Mouse (Mus musculus) embryonic fibroblast, embryonic 13.5 days (primary cell): ENCODE results near the gene Slc6a1. TPM values are rescaled to one million over a fixed set of nuclear protein-coding genes. Genes with fewer than 3 reads are reported as not detected.

Experiments
- H3K27ac ChIP-seq: 2 replicates; pipeline ENCODE4 v1.5.1; 2012; ENCODE audit warnings: low read length, control low read depth, inconsistent platforms; ENCODE audit not compliant: insufficient read depth
- H3K4me1 ChIP-seq: 2 replicates; pipeline ENCODE4 v1.6.1; 2011; ENCODE audit warnings: low read length; ENCODE audit not compliant: control insufficient read depth, insufficient read depth
- H3K4me3 ChIP-seq: 2 replicates; pipeline ENCODE4 v1.5.1; 2011; ENCODE audit warnings: mild to moderate bottlenecking, control low read depth, low read length; ENCODE audit not compliant: insufficient read depth
- CTCF ChIP-seq: IDR thresholded peaks from 2 replicates; pipeline ENCODE4 v1.5.1; 2011; ENCODE audit warnings: mild to moderate bottlenecking, control low read depth, low read length, moderate library complexity, borderline replicate concordance; ENCODE audit not compliant: insufficient read depth
- POLR2A ChIP-seq: IDR thresholded peaks from 2 replicates; pipeline ENCODE4 v1.6.1; 2011; ENCODE audit warnings: low read depth, mild to moderate bottlenecking, control low read depth, low read length, moderate library complexity
- polyA plus RNA-seq: library from polyadenylated mRNA; stranded (reverse); fragments of >200 nt; gene quantifications from 2 replicates; pipeline ENCODE4 v1.2.4, GENCODE M21; 2011; ENCODE audit warnings: low read depth; ENCODE audit not compliant: missing spikeins, insufficient read length

The Slc6a1 gene
- polyA plus RNA-seq, 1 experiment = not detected

DNA sequence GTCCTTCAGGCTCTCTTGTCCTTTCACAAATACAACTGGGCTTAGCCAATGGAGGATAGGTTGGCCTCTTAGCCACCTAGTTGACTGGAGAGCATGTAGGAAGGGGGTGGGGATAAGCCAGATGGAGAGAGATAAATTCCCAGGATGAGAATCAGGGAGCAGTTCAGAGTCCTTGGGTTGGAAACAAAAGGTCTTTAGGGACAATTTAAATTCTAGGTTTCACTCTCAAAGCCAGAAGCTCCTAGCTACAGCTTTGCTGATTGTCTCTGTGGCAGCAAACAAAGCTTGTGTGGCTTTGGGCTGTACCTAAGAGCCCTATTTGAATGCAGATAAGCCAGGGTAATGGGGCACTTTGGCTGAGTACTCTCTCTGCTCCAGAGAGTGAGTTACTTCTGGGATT, 16.2 kb upstream of the Slc6a1 start:
- H3K27ac ChIP-seq = no peak overlapping the region
- H3K4me3 ChIP-seq = no peak overlapping the region
- no peak for TF ChIP-seq CTCF
- no peaks in the 10 kb centered on the region for H3K4me1 ChIP-seq

GRCm38 (mm10) chr6:114267979-114268378, 14.5 kb upstream of the Slc6a1 start:
- no peaks in the 10 kb centered on the region for H3K4me1 ChIP-seq
- H3K4me3 ChIP-seq = no peak overlapping the region
- TF ChIP-seq POLR2A (no peak), CTCF (no peak)
- H3K27ac ChIP-seq = no peak overlapping the region

- TF ChIP-seq CTCF (no peak), POLR2A (no peak)
- no peak overlapping the region for H3K27ac ChIP-seq
- H3K4me3 ChIP-seq = no peak overlapping the region
These were observed 12.8 kb upstream of the Slc6a1 start for GRCm38 (mm10) chr6:114269589-114269988.

GRCm38 (mm10) chr6:114270799-114271198, 11.6 kb upstream of the Slc6a1 start:
- no peak overlapping the region for H3K4me3 ChIP-seq
- no peak overlapping the region for H3K27ac ChIP-seq
- no peak for TF ChIP-seq CTCF
- no peak for TF ChIP-seq POLR2A
- no peaks in the 10 kb centered on the region for H3K4me1 ChIP-seq

More at GRCm38 (mm10) chr6:114269589-114269988, 12.8 kb upstream of the Slc6a1 start:
- no peaks in the 10 kb centered on the region for H3K4me1 ChIP-seq

DNA sequence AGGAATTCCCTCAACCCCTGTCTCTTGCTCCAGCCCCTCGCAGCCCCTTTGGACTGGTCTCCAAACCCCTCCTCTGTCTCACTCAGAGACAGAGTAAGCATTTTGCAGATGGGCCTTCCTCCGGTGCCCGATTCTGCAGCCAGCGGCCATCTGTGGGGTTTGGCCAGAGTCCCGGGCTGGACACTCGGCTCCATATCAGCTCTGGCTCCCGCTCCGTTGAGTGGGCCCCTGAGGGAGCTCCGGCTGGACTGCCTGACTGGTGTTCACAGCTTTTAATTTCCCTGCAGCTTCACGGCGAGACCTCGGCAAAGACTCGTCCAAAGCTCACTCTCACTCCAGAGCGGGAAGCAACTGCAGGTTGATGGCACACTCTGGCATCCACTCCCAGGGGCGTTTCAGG, 10.2 kb upstream of the Slc6a1 start:
- TF ChIP-seq CTCF = no peak
- no peak for TF ChIP-seq POLR2A

DNA sequence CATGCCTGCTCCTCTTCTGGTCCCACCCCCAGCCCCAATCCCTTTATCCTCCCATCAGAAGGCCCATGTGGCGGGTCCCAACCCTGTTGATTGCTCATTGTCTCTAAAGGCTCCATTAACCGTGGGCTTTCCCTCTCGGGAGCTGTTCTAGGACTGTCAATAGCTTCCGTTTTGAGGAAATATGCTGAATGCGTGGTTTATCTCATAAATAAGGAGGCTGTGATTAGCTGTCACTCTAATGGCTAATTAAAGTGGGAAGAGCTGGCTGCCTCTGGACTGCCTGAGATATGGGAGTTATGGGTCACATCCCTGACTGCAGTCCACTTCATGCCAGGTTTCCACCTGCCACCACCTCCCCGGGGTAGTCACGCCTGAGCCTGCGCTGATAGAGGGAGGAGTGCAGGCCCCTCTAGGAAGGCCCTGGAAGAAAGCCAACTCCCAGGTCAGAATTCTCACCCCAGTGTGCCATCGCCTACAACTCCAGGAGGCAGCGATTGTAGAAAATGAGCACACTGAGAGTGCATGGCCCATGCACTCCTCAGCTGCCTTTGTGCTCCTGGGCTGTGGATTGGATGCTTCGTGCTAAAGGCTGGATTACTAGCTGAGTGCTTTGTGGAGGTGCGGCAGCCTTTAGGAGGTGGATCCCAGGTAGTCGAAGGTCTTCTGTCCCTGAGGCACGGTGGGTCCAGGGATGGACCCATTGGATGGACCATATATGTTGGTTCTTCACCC, 8.3 kb upstream of the Slc6a1 start:
- H3K27ac ChIP-seq = no peak overlapping the region
- H3K4me1 ChIP-seq = no peaks in the 10 kb centered on the region
- TF ChIP-seq CTCF = no peak
- no peak for TF ChIP-seq POLR2A
- no peak overlapping the region for H3K4me3 ChIP-seq

More for the DNA sequence above, 10.2 kb upstream of the Slc6a1 start:
- Histone ChIP-seq H3K27ac (no peak overlapping the region), H3K4me3 (no peak overlapping the region), H3K4me1 (no peaks in the 10 kb centered on the region)

GRCm38 (mm10) chr6:114275800-114276199, 6.6 kb upstream of the Slc6a1 start:
- TF ChIP-seq POLR2A = no peak
- Histone ChIP-seq H3K4me1 (no peaks in the 10 kb centered on the region), H3K27ac (no peak overlapping the region), H3K4me3 (no peak overlapping the region)

- no peak overlapping the region for H3K27ac ChIP-seq
- no peaks in the 10 kb centered on the region for H3K4me1 ChIP-seq
- no peak for TF ChIP-seq CTCF
- no peak for TF ChIP-seq POLR2A
- H3K4me3 ChIP-seq = no peak overlapping the region
These were observed 889 bp downstream of the Slc6a1 start for GRCm38 (mm10) chr6:114283278-114283770.

GRCm38 (mm10) chr6:114283927-114284703, 1.7 kb downstream of the Slc6a1 start:
- TF ChIP-seq POLR2A = no peak
- TF ChIP-seq CTCF = no peak
- no peaks in the 10 kb centered on the region for H3K4me1 ChIP-seq
- H3K4me3 ChIP-seq = no peak overlapping the region
- no peak overlapping the region for H3K27ac ChIP-seq

DNA sequence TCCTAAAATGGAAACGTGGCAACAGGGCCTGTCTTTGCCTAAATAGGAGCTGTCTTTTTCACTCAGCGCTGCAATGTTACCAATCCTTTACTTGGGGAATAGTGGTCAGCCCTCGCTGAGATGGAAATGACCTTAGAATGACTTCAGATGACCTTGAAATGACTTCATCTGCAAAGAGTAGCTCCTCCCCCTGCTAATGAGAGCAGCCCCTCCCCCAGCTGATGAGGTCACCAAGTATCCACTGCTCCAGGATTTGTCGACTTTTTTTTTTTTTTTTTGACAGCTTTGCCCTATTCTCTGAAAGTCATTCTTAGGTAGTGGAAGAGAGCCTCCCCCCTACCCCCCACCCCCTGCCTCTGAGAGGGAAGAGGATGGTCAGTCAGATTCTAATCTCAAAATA, 3.0 kb downstream of the Slc6a1 start:
- no peaks in the 10 kb centered on the region for H3K4me1 ChIP-seq
- H3K4me3 ChIP-seq = no peak overlapping the region
- no peak for TF ChIP-seq POLR2A
- TF ChIP-seq CTCF = no peak
- no peak overlapping the region for H3K27ac ChIP-seq

GRCm38 (mm10) chr6:114289106-114289505, 6.7 kb downstream of the Slc6a1 start:
- Histone ChIP-seq H3K4me3 (no peak overlapping the region), H3K4me1 (no peaks in the 10 kb centered on the region), H3K27ac (no peak overlapping the region)
- no peak for TF ChIP-seq POLR2A
- TF ChIP-seq CTCF = no peak
